Mouse (Mus musculus): ENCODE data around the gene Clec5a.

- TF ChIP-seq POLR2A (IDR thresholded peaks at IDR 0.05; ENCODE audit: control insufficient read depth in 1 of 2, insufficient read depth in 1 of 2, low read depth in 1 of 2, low read length in 2 of 2, poor library complexity in 1 of 2) (no peak), EP300 (IDR thresholded peaks at IDR 0.05; ENCODE audit: low read depth in 1 of 2, low read length in 2 of 2) (no peak), JUND (IDR thresholded peaks at IDR 0.05; ENCODE audit: low read depth, low read length) (no peak), POLR2AphosphoS2 (IDR thresholded peaks at IDR 0.05; ENCODE audit: low read length) (no peak)
These were observed 49.0 kb upstream of the Clec5a start for GRCm38 (mm10) chr6:40634640-40635071.

All from MEL (cell line).